Mouse (Mus musculus) right cerebral cortex, adult 18-20 months (tissue): ENCODE results near the gene Ropn1l.

ENCODE experiments used
- DNase-seq: peaks from one replicate; pipeline ENCODE4 v3.0.0; 2022; ENCODE audit warnings: mixed read lengths

Gene Ropn1l

GRCm38 (mm10) chr15:31453098-31453916, at the start of gene Ropn1l:
Ropn1l (minus strand) TSS chr15:31453737.
- DNase-seq, result peak; percentile 92

- no peak for DNase-seq
Observed at GRCm38 (mm10) chr15:31502996-31503395, 49.5 kb upstream of the Ropn1l start.

- DNase-seq, result no peak
Observed at GRCm38 (mm10) chr15:31502313-31502712, 48.8 kb upstream of the Ropn1l start.

GRCm38 (mm10) chr15:31494803-31495202, 41.3 kb upstream of the Ropn1l start:
- no peak for DNase-seq

DNA sequence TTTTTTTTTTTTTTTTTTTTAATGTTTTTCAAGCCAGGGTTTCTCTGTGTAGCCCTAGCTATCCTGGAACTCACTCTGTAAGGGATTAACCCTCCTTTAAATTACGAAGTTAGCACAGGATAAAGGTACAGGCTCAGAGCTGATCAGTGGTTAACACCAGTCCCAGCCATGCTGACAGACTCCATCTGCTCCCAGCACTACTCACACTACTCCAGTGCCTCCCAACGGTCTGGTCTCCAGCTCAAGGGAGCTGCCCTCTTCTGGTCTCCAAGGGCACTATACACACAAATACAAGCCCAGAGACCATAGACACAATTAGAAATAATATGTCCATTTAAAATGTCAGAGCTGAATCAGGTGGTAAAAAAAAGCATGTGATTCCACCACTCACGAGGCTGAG, 40.8 kb upstream of the Ropn1l start:
- no peak for DNase-seq

GRCm38 (mm10) chr15:31487407-31487806, 33.9 kb upstream of the Ropn1l start:
- no peak for DNase-seq

- no peak for DNase-seq
Observed at GRCm38 (mm10) chr15:31476678-31477077, 23.1 kb upstream of the Ropn1l start.

DNA sequence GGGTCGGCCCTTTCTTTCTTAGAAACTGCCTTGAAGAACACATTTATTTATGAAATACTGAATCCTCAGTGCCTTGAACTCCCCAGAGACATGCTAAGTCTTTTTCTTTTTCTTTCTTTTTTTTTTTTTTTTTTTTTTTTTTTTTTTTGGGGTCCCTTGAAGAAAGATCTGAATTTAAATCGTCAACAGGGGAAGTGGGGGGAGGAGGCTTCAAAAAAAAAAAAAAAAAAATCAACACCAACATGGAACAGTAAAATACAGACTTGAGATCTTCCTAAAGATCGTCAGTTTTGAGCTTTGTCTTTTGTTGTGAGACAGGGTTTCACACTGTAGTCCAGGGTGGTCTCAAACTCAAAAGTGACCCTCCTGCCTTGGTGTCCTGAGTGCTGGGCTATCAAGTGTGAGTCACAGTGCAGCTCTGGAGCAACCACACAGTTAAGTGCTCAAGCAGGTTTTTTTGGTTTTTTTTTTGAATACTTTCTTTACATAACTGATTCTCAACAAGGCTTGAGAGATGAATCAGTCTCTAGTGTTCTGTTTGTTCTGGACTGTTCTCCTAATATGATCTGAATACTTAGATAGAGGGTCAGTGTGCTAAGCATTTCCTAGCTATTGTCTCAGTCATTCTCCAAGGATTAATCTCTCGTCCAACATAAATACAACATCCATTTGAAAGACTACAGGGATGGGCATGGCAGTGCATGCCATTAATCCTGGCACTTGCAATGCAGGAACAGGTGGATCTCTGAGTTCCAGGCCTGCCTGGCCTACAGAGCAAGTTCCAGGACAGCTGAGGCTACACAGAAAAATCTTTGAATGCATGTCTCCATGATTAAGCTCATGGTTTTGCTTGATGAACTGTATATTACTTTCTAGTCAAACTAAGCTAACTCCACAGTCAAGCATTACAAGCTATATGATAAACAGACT, 19.4 kb upstream of the Ropn1l start:
- DNase-seq, result no peak

GRCm38 (mm10) chr15:31471529-31471928, 18.0 kb upstream of the Ropn1l start:
- DNase-seq, result no peak

DNA sequence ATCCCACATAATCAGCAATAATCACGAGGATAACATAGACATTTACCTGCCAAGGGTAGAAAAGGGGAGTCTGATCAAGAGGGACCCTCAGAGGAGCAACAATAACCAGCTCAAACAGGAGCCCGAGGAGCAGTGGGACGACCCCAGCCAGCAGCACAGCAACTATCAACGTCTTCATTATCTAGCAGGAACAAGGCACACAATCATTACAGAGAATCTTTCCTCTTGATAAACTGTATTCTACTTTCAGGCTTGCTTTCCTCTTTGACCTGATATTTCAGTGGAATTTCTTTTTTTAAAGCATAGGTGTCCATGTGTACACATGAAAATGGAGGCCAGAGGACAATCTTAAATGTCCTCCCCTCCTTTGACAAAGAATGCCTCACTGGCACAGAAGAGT, 16.0 kb upstream of the Ropn1l start:
- no peak for DNase-seq

DNA sequence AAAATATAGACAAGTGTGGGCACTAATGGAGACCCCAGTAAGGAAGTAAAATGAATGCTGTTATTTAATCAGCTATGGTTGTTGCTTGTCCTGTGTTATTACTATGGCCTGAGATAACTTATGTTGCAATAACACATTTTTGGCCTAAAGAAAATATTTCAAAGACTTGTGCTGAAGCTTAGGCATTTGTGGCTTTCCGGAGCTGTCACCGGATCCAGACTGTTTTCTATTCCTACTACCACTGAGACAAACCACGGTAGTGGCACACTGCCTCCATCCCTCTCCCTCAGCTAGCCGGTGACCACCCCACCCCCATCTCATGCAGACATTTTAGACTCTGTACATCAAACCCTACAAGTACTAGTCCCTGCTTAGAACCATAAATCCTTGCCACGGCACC, 15.3 kb upstream of the Ropn1l start:
- DNase-seq, result no peak

GRCm38 (mm10) chr15:31466749-31467148, 13.2 kb upstream of the Ropn1l start:
- DNase-seq, result no peak

- no peak for DNase-seq
Observed at GRCm38 (mm10) chr15:31466295-31466694, 12.8 kb upstream of the Ropn1l start.

DNA sequence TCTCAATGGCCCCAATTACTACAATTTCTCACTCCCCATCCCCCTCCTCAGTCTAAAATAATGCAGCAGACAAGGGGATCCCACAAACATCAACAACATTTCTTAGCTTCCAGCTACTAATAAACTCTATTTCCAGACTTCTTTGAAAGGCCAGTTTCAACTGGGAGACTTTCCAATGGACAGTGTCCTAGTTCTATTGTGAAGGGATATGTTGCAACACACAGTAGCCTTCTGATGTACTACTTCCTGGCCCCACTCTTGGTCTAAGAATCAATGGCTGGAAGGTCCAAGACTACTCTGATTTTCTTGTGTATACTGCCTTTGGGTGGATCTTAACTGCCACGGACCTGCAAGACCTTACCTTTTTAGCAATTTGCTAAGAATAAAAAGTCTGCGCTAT, 12.3 kb upstream of the Ropn1l start:
- no peak for DNase-seq

- DNase-seq, result no peak
Observed at GRCm38 (mm10) chr15:31460571-31460970, 7.0 kb upstream of the Ropn1l start.

DNA sequence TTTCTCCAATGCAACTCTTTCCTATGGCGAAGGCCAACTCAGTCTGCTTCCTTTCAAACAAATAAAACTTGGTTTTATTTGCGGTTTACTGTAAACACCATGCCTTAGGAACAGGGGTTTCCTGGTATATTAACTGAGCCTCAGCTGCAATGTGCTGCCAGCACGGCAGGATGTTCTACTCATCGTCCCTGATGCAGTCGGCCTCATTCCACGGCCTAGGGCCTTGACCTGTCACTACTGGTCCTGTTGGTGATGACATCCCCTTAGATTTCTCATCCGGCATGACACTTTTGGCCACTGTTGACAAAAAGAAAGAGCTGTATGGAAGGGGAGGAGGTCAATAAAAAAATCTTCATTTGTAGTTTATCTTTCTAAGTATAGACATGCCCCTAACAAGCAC, 4.5 kb upstream of the Ropn1l start:
- no peak for DNase-seq

DNA sequence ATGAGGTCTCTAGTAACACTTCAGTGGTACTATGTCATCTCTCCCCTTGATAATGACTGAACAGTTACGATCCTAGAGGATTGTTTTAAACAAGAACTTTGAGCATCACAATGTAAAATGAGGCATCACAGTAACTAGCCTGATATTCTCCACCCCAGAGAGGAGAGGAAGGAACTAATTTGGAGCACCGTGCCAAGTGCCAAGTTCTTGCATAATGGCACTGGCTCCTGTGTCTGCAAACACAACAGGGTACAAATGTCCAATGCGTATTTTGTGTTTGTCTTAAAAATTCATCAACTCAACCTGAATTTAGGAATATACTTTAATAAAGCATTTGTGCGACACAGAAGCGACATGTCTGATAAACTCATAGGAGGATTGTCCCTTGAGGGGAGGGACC, 2.8 kb upstream of the Ropn1l start:
- peak; percentile 29 for DNase-seq

GRCm38 (mm10) chr15:31454861-31455295, 1.3 kb upstream of the Ropn1l start:
- no peak for DNase-seq

- DNase-seq, result no peak
Observed at GRCm38 (mm10) chr15:31454096-31454860, 741 bp upstream of the Ropn1l start.

GRCm38 (mm10) chr15:31452336-31453097, 1.0 kb downstream of the Ropn1l start:
- DNase-seq, result no peak

GRCm38 (mm10) chr15:31449772-31450171, 3.8 kb downstream of the Ropn1l start:
- no peak for DNase-seq

DNA sequence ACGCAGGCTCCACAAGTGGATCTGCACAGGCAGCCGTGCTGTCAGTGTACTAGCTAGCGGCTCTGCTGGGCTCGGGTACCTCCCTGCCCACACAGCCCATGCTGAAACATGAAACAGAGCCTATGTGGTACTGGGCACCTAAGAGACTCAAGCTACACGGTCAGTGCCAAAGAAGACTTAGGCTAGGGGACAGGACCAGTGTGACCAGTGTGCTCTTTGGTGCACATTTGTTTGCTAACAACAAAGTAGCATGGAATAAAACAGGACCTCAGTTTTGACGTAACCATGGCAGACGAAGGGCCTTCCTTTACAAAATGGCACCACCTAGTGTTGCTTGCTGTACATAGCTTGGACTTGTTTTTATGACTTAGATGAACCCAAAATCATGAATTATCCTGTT, 6.4 kb downstream of the Ropn1l start:
- DNase-seq, result peak; percentile 64
